Mouse (Mus musculus) heart, embryonic 11.5 days (tissue): ENCODE data around the gene Kif14. TPM values are rescaled to one million over a fixed set of nuclear protein-coding genes. Genes with fewer than 3 reads are reported as not detected.
"Not testable (repeated sequence)": the region's sequence is repeated elsewhere in the genome, so short reads cannot be mapped to it uniquely, and the experiment has no call there.

Experiments used
- ATAC-seq: fragments of 200-750 bp; cut with Nextera tagmentation; replicated peaks from 2 replicates; pipeline ENCODE4 v1.8.0; 2017; ENCODE audit warnings: moderate library complexity; ENCODE audit not compliant: insufficient number of reproducible peaks, low FRiP score, low TSS enrichment
- H3K27ac ChIP-seq: fragments of 300-500 bp; sonication (generic); 2 replicates; pipeline ENCODE4 v1.5.1; 2014; ENCODE audit warnings: mild to moderate bottlenecking, low read depth, low read length
- H3K27me3 ChIP-seq: fragments of 300-500 bp; sonication (generic); 2 replicates; pipeline ENCODE4 v1.6.1; 2014; ENCODE audit warnings: mild to moderate bottlenecking, low read length, mixed read lengths; ENCODE audit not compliant: control insufficient read depth, insufficient read depth
- H3K36me3 ChIP-seq: fragments of 300-500 bp; sonication (generic); 2 replicates; pipeline ENCODE4 v1.6.1; 2014; ENCODE audit warnings: mild to moderate bottlenecking, low read length, moderate library complexity, mixed read lengths; ENCODE audit not compliant: control insufficient read depth, insufficient read depth
- H3K4me1 ChIP-seq: fragments of 300-500 bp; sonication (generic); 2 replicates; pipeline ENCODE4 v1.6.1; 2014; ENCODE audit warnings: low read length; ENCODE audit not compliant: control insufficient read depth, insufficient read depth
- H3K4me2 ChIP-seq: fragments of 300-500 bp; sonication (generic); 2 replicates; pipeline ENCODE4 v1.6.1; 2014; ENCODE audit warnings: mild to moderate bottlenecking, moderate library complexity
- H3K4me3 ChIP-seq: fragments of 300-500 bp; sonication (generic); 2 replicates; pipeline ENCODE4 v1.5.1; 2014; ENCODE audit warnings: low read depth, low read length
- H3K9ac ChIP-seq: fragments of 300-500 bp; sonication (generic); 2 replicates; pipeline ENCODE4 v1.6.1; 2014; ENCODE audit warnings: mild to moderate bottlenecking, low read depth, low read length, moderate library complexity
- H3K9me3 ChIP-seq: fragments of 300-500 bp; sonication (generic); replicated peaks from 2 replicates; pipeline ENCODE4 v1.6.1; 2016; ENCODE audit warnings: low read length; ENCODE audit not compliant: control insufficient read depth
- WGBS: fragments of 180-500 bp; shearing (Covaris S2); extraction: QIAGEN DNeasy Blood & Tissue Kit; methylation state at CpG from one replicate; pipeline ENCODE4 v1.1.7; 2014; ENCODE audit not compliant: insufficient replicate concordance; 5-methylcytosine and 5-hydroxymethylcytosine counted together
- polyA plus RNA-seq: library from polyadenylated mRNA; unstranded; fragments of >200 nt; fragmentation: Nextera tagmentation; extraction: Ambion mirVana; gene quantifications from 2 replicates; pipeline ENCODE4 v1.2.1, GENCODE M21; 2014

The Kif14 gene
- polyA plus RNA-seq, 1 experiment from 2014 or later = 6.9 TPM

DNA sequence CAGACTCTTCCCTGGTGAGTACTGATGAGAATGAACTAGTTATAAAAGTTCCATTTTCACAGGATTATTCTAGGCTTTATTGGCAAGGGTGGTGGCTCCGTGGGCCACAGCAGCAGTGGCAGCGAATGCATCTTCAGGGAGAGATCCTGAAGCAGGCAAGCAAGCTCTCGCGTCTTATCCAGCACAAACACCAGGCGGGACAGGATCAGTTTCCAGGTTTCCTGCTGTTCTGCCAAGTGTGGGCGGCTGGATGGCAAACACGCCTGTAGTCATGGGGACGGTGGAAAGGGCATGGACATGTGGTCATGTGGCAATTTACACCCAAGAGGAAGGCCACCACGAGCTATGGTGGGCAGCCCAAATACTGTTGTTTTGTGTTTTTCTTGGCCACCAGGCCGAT, 3.7 kb upstream of the Kif14 start:
- H3K4me3 ChIP-seq = no peak overlapping the region
- ATAC-seq = no peak
- no peak overlapping the region for H3K9ac ChIP-seq
- peaks cover 6% of the 10 kb centered on the region for H3K4me1 ChIP-seq
- H3K27ac ChIP-seq = no peak overlapping the region
- H3K36me3 ChIP-seq = no peaks in the 10 kb centered on the region
- H3K9me3 ChIP-seq = no peaks in the 10 kb centered on the region
- H3K27me3 ChIP-seq = no peaks in the 10 kb centered on the region
- H3K4me2 ChIP-seq = no peak overlapping the region
- WGBS = 43% methylated on average over 10 of the region's 10 CpGs

DNA sequence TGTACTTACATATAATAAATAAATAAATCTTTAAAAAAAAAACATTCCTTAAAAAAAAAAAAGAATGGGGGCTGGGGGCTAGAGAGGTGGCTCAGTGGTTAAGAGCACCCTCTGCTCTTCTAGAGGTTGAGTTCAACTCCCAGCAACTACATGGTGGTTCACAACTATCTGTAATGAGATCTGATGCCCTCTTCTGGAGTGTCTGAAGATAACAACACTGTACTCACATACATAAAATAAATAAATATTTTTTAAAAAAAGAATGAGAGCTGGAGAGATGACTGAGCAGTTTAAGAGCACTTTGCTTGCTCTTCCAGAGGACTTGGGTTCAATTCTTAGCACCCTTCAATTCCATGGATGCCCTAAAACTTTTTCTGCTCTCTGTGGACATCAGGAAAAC, 975 bp upstream of the Kif14 start:
- no peaks in the 10 kb centered on the region for H3K36me3 ChIP-seq
- H3K27ac ChIP-seq = no peak overlapping the region
- H3K9me3 ChIP-seq = no peaks in the 10 kb centered on the region
- no peak overlapping the region for H3K9ac ChIP-seq
- no peak overlapping the region for H3K4me2 ChIP-seq
- H3K4me3 ChIP-seq = no peak overlapping the region
- no peaks in the 10 kb centered on the region for H3K27me3 ChIP-seq
- peaks cover 8% of the 10 kb centered on the region for H3K4me1 ChIP-seq
- no peak for ATAC-seq

DNA sequence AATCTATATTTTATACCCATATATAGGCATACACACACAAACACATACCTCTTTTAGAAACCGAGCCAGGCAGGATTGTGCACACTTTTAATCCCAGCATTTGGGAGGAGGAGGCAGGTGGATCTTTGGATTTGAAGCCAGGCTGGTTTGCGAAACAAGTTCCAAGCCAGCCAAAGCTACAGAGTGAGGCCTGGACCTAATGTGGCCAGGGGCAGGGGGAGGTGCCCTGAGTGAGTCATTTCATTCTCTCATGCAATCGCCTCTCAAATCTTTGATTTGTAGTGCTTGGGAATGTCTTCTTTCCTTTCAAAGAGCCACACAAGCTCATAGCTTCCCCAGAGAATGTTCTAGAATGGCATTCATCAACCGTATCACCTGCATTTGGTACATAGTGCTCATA, 3.3 kb downstream of the Kif14 start:
- H3K36me3 ChIP-seq = no peaks in the 10 kb centered on the region
- no peaks in the 10 kb centered on the region for H3K9me3 ChIP-seq
- H3K27me3 ChIP-seq = no peaks in the 10 kb centered on the region
- no peak overlapping the region for H3K9ac ChIP-seq
- WGBS = 88% methylated on average over 4 of the region's 4 CpGs
- no peak for ATAC-seq
- peaks cover 8% of the 10 kb centered on the region for H3K4me1 ChIP-seq
- H3K27ac ChIP-seq = no peak overlapping the region
- no peak overlapping the region for H3K4me3 ChIP-seq
- H3K4me2 ChIP-seq = no peak overlapping the region

DNA sequence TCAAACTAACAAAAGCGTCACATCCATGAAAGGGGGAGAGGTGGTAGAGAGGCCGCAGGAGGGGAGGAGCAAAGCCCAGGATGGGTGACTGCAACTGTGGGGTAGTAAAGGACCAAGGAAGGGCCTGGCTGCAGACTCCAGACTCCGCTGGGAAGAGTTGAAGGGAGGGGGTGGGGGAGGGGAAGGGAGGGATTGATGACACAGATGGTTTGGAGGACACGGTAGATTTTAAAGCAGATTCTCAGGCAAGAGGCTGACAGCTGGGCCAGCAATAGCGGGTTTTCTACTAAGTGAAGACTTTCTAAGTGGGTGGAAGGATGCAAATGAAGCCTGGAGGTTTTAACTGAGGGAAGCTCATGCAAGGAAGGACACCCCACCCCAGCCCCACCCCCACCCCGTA, 4.3 kb downstream of the Kif14 start:
- Histone ChIP-seq H3K27me3 (no peaks in the 10 kb centered on the region), H3K9me3 (no peaks in the 10 kb centered on the region), H3K36me3 (no peaks in the 10 kb centered on the region), H3K9ac (no peak overlapping the region), H3K27ac (no peak overlapping the region), H3K4me2 (no peak overlapping the region), H3K4me3 (no peak overlapping the region), H3K4me1 (peaks cover 8% of the 10 kb centered on the region)
- ATAC-seq = no peak
- 23% methylated on average over 6 of the region's 6 CpGs for WGBS

DNA sequence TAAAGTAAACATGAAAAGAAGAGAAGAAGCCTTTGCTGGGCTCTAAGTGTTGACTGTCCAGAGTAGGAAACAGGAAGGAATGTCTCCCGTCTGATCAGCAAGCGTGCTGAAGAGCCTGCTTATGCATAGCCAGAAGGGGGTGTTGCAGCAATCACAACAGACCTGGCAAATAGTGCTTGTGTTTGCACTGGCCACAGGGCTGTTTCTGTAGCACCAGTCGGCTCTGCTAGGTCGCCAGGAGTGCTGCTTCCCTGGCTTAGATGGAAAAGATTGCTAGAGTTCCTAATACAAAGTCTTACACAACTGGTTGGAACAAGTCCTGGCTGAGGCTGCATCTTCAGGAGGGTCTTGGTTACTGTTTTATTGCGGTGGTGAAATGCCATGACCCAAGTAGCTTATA, 25.5 kb downstream of the Kif14 start:
- WGBS = 45% methylated on average over 5 of the region's 5 CpGs
- Histone ChIP-seq H3K27ac (no peak overlapping the region), H3K4me1 (0 out of 2 replicates have a peak, but pooled peaks cover 2% of the 10 kb centered on the region), H3K4me2 (no peak overlapping the region), H3K9ac (no peak overlapping the region), H3K36me3 (peaks cover 13% of the 10 kb centered on the region), H3K9me3 (no peaks in the 10 kb centered on the region), H3K27me3 (no peaks in the 10 kb centered on the region), H3K4me3 (no peak overlapping the region)
- no peak for ATAC-seq

DNA sequence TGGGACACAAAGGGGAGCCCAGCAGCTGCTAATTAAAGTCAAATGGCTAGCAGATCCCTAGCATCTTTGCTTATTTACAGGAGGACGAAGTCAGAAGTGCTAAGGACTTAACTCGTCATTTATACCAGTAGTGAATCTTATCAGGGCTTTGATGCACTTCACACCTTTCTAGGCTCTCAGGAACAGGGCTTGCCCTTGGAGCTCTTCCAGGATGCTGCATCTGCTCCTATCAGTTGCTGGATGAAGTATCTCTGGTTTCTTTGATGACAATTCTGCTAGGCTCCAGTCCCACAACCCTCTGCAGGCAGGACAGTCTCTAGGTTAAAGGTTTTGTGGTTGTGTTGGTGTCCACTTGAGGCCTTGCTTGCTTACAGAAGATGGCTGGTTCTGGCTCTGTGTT, 26.1 kb downstream of the Kif14 start:
- H3K27me3 ChIP-seq = no peaks in the 10 kb centered on the region
- 47% methylated on average over 2 of the region's 2 CpGs for WGBS
- no peak overlapping the region for H3K4me2 ChIP-seq
- H3K9ac ChIP-seq = no peak overlapping the region
- no peak for ATAC-seq
- H3K36me3 ChIP-seq = peaks cover 14% of the 10 kb centered on the region
- 0 out of 2 replicates have a peak, but pooled peaks cover 2% of the 10 kb centered on the region for H3K4me1 ChIP-seq
- no peak overlapping the region for H3K4me3 ChIP-seq
- no peak overlapping the region for H3K27ac ChIP-seq
- no peaks in the 10 kb centered on the region for H3K9me3 ChIP-seq

DNA sequence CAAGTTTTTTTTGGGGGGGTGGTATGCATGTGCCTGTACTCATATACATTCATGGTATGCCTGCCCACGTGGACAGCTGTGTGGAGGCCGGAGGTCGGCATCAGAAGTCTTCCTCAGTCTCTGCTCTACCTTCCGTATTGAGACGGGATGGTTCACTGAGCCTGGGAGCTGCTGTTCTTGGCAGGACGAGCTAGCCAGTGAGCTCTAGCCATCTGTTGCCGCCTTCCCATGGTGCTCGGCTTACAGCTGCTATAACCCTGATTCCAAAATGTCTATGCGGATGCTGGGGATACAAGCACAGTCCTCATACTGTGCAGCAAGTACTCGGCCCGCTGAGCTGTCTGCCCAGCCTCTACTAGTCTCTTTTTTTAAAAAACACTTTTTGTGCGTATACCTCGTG, 33.2 kb downstream of the Kif14 start:
- WGBS = 90% methylated on average over 13 of the region's 13 CpGs

DNA sequence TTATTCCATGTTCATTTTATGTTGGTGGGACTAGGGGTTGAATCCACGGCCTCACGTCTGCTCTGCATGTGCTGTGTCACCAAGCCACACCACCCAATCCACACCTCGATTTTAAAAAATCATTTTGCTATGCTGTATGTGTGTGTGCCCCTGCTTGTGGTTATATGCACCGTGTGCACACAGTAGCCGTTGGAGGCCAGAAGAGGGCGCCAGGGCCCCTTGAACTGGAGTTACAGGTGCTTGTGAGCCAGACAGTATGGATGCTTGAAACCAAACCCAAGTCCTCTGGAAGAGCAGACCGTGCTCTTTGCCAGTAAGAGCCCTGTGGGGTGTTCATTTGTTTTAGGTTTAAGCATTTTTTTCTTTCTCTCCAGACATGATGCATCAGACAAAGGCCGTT, 36.8 kb downstream of the Kif14 start:
- H3K27ac ChIP-seq = no peak overlapping the region
- peaks cover 9% of the 10 kb centered on the region for H3K36me3 ChIP-seq
- H3K9me3 ChIP-seq = no peaks in the 10 kb centered on the region
- no peak overlapping the region for H3K4me3 ChIP-seq
- no peaks in the 10 kb centered on the region for H3K4me1 ChIP-seq
- WGBS = 94% methylated on average over 8 of the region's 8 CpGs
- no peak overlapping the region for H3K9ac ChIP-seq
- no peaks in the 10 kb centered on the region for H3K27me3 ChIP-seq
- no peak overlapping the region for H3K4me2 ChIP-seq
- no peak for ATAC-seq

More for the DNA sequence above, 33.2 kb downstream of the Kif14 start:
- no peaks in the 10 kb centered on the region for H3K9me3 ChIP-seq
- H3K27ac ChIP-seq = no peak overlapping the region
- H3K4me1 ChIP-seq = no peaks in the 10 kb centered on the region
- peaks cover 22% of the 10 kb centered on the region for H3K36me3 ChIP-seq
- ATAC-seq = no peak
- no peak overlapping the region for H3K4me2 ChIP-seq
- no peaks in the 10 kb centered on the region for H3K27me3 ChIP-seq
- no peak overlapping the region for H3K4me3 ChIP-seq
- H3K9ac ChIP-seq = no peak overlapping the region

DNA sequence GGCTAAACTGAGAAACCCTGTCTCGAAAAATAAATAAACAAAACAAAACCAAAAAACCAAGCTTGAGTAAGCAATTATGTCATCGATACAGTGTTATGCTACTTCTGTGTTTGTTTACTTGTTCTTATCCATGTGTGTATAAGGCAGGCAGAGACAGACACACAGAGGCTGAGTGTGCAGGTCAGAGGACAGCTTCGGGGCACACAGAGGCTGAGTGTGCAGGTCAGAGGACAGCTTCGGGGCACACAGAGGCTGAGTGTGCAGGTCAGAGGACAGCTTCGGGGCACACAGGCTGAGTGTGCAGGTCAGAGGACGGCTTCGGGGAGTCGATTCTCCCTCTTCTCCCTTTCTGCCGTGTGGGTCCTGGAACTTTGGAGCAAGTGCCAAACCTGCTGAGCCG, 40.1 kb downstream of the Kif14 start:
- H3K27me3 ChIP-seq, H3K4me3 ChIP-seq, H3K4me1 ChIP-seq, H3K27ac ChIP-seq, H3K4me2 ChIP-seq, H3K9ac ChIP-seq, H3K9me3 ChIP-seq, H3K36me3 ChIP-seq, ATAC-seq: not testable (repeated sequence)
- 83% methylated on average over 10 of the region's 10 CpGs for WGBS
